Mouse (Mus musculus): Measurements from ENCODE around the gene Olfm2.

GRCm38 (mm10) chr9:20689403-20689802, 56.7 kb downstream of the Olfm2 start:
- TF ChIP-seq CTCF (IDR thresholded peaks at IDR 0.05; ENCODE audit: borderline replicate concordance, insufficient read depth, low read length) (no peak), POLR2A (IDR thresholded peaks at IDR 0.05; ENCODE audit: low read depth, low read length) (no peak)

Measured in embryonic fibroblast, embryonic 13.5 days (primary cell).